Comparison of ENCODE assay signal across 10 mouse cellular contexts in genomic region chr11:17951336-17951735, GRCm38 (mm10). TPM values are rescaled to one million over a fixed set of nuclear protein-coding genes. Genes with fewer than 3 reads are reported as not detected.
DNase-seq lines count a peak whose midpoint lies in the region; ATAC-seq and TF ChIP-seq lines count a peak whose summit lies in the region.
"Had no signal": no experiment of that assay in that cellular context is flagged by ENCODE, and none has a peak within 500 bp of the region (broad histone marks: within the 10 kb centered on the region; RNA-seq: fewer than 3 reads in every experiment).

No protein-coding gene starts in this region.

- H3K27me3 ChIP-seq in forebrain, embryonic 14.5 days (replicated peaks; ENCODE audit: control insufficient read depth, insufficient read depth, low read length) = no peaks in the 10 kb centered on the region
- no peaks in the 10 kb centered on the region for H3K27me3 ChIP-seq in forebrain, embryonic 12.5 days
- H3K27me3 ChIP-seq in forebrain, postnatal 0 days (ENCODE audit: insufficient read depth, low read length) = no peaks in the 10 kb centered on the region
- no peaks in the 10 kb centered on the region for H3K27me3 ChIP-seq in limb, embryonic 10.5 days (ENCODE audit: low read depth, poor library complexity, severe bottlenecking)
- no peaks in the 10 kb centered on the region for H3K27me3 ChIP-seq in intestine, embryonic 16.5 days (replicated peaks; ENCODE audit: control insufficient read depth, insufficient read depth, low read length)
- H3K27me3 ChIP-seq: limb, embryonic 13.5 days had no signal

- no peak for TF ChIP-seq CTCF in forebrain, postnatal 0 days (IDR thresholded peaks at IDR 0.05; ENCODE audit: low read depth)

- DNase-seq in forebrain, embryonic 14.5 days (ENCODE audit: low spot score) = peak; percentile 89
- DNase-seq in brain, adult 2 months (ENCODE audit: low read depth, low spot score) = peak; percentile 26
- peak; percentile 72 for DNase-seq in forebrain, postnatal 0 days
- peak; percentile 39 to 77 for DNase-seq in left cerebral cortex, postnatal 10 days (ENCODE audit: extremely low spot score in 1 of 2, low spot score in 2 of 2)
- no peak for DNase-seq in kidney, postnatal 14 days
- DNase-seq in limb, embryonic 10.5 days (ENCODE audit: low spot score) = no peak
- DNase-seq: heart, postnatal 4 days had no signal

- ATAC-seq in forebrain, embryonic 14.5 days = peak; percentile 17
- no peak for ATAC-seq in forebrain, embryonic 12.5 days (ENCODE audit: low FRiP score)
- no peak for ATAC-seq in forebrain, postnatal 0 days
- ATAC-seq in intestine, embryonic 16.5 days = no peak

- H3K4me3 ChIP-seq in forebrain, embryonic 14.5 days (ENCODE audit: low read depth, low read length) = no peak overlapping the region
- no peak overlapping the region for H3K4me3 ChIP-seq in forebrain, embryonic 12.5 days (replicated peaks)
- H3K4me3 ChIP-seq in forebrain, postnatal 0 days (ENCODE audit: low read depth, low read length) = no peak overlapping the region
- no peak overlapping the region for H3K4me3 ChIP-seq in limb, embryonic 10.5 days
- H3K4me3 ChIP-seq in intestine, embryonic 16.5 days (ENCODE audit: low read length) = no peak overlapping the region
- H3K4me3 ChIP-seq: limb, embryonic 13.5 days had no signal

- H3K4me2 ChIP-seq in forebrain, embryonic 14.5 days (ENCODE audit: low read length) = peak overlapping the region; percentile 10; the same call in 1 of the 2 replicates
- no peak overlapping the region for H3K4me2 ChIP-seq in forebrain, embryonic 12.5 days
- 0 out of 2 replicates have a peak overlapping the region, but pooled peaks have one; percentile 8 for H3K4me2 ChIP-seq in forebrain, postnatal 0 days (ENCODE audit: low read depth)
- H3K4me2 ChIP-seq in intestine, embryonic 16.5 days (ENCODE audit: low read depth, low read length) = no peak overlapping the region
- H3K4me2 ChIP-seq: limb, embryonic 13.5 days had no signal

- 0 out of 2 replicates have a peak overlapping the region, but pooled peaks have one; percentile 29 for H3K9ac ChIP-seq in forebrain, embryonic 14.5 days (ENCODE audit: low read length)
- no peak overlapping the region for H3K9ac ChIP-seq in forebrain, embryonic 12.5 days
- no peak overlapping the region for H3K9ac ChIP-seq in forebrain, postnatal 0 days
- H3K9ac ChIP-seq in intestine, embryonic 16.5 days (ENCODE audit: low read depth, low read length) = no peak overlapping the region
- H3K9ac ChIP-seq: limb, embryonic 13.5 days had no signal

- H3K36me3 ChIP-seq in forebrain, embryonic 14.5 days (ENCODE audit: control insufficient read depth, insufficient read depth, low read length) = peaks cover 28% of the 10 kb centered on the region
- peaks cover 24% of the 10 kb centered on the region for H3K36me3 ChIP-seq in forebrain, embryonic 12.5 days (replicated peaks)
- peaks cover 8% of the 10 kb centered on the region; the same call in 1 of the 2 replicates for H3K36me3 ChIP-seq in forebrain, postnatal 0 days (ENCODE audit: insufficient read depth)
- peaks cover 57% of the 10 kb centered on the region for H3K36me3 ChIP-seq in limb, embryonic 10.5 days
- peaks cover 13% of the 10 kb centered on the region for H3K36me3 ChIP-seq in intestine, embryonic 16.5 days (ENCODE audit: control insufficient read depth, insufficient read depth, low read length)

- WGBS in forebrain, embryonic 14.5 days = 30% methylated on average over 3 of the region's 3 CpGs
- 78% methylated on average over 3 of the region's 3 CpGs for WGBS in forebrain, embryonic 12.5 days
- 37% methylated on average over 3 of the region's 3 CpGs for WGBS in forebrain, postnatal 0 days
- 96% methylated on average over 3 of the region's 3 CpGs for WGBS in limb, embryonic 10.5 days
- WGBS in intestine, embryonic 16.5 days = 87% methylated on average over 3 of the region's 3 CpGs

- H3K4me1 ChIP-seq in forebrain, embryonic 14.5 days (ENCODE audit: control insufficient read depth, insufficient read depth, low read length) = peaks cover 8% of the 10 kb centered on the region
- peaks cover 6% of the 10 kb centered on the region; the same call in 1 of the 2 replicates for H3K4me1 ChIP-seq in forebrain, embryonic 12.5 days
- peaks cover 8% of the 10 kb centered on the region; the same call in 1 of the 2 replicates for H3K4me1 ChIP-seq in forebrain, postnatal 0 days (ENCODE audit: insufficient read depth)
- H3K4me1 ChIP-seq in limb, embryonic 10.5 days = no peaks in the 10 kb centered on the region
- H3K4me1 ChIP-seq in intestine, embryonic 16.5 days (ENCODE audit: control insufficient read depth, insufficient read depth, low read length) = no peaks in the 10 kb centered on the region

- H3K9me3 ChIP-seq in forebrain, embryonic 14.5 days (replicated peaks; ENCODE audit: control insufficient read depth, low read length) = no peaks in the 10 kb centered on the region
- no peaks in the 10 kb centered on the region for H3K9me3 ChIP-seq in forebrain, embryonic 12.5 days
- no peaks in the 10 kb centered on the region for H3K9me3 ChIP-seq in forebrain, postnatal 0 days (ENCODE audit: low read length)
- H3K9me3 ChIP-seq in limb, embryonic 10.5 days (replicated peaks) = no peaks in the 10 kb centered on the region
- H3K9me3 ChIP-seq in intestine, embryonic 16.5 days (ENCODE audit: control insufficient read depth, low read length) = no peaks in the 10 kb centered on the region
- H3K9me3 ChIP-seq: limb, embryonic 13.5 days had no signal

- intact Hi-C loops in left cerebral cortex, postnatal 10 days (cut with DNase I) = no loop called here

- no peak overlapping the region for H3K27ac ChIP-seq in forebrain, embryonic 14.5 days (ENCODE audit: low read depth, low read length)
- no peak overlapping the region for H3K27ac ChIP-seq in forebrain, embryonic 12.5 days
- no peak overlapping the region for H3K27ac ChIP-seq in forebrain, postnatal 0 days (ENCODE audit: low read depth, low read length)
- no peak overlapping the region for H3K27ac ChIP-seq in limb, embryonic 10.5 days
- H3K27ac ChIP-seq in intestine, embryonic 16.5 days (ENCODE audit: low read length) = no peak overlapping the region
- H3K27ac ChIP-seq: limb, embryonic 13.5 days had no signal

RNA-seq across cellular contexts. Expression of gene Etaa1, which starts 2.3 kb away (rescaled TPM):
- 11.1 and 11.7 TPM in 2 replicates for polyA plus RNA-seq in forebrain, embryonic 14.5 days (2014; fragmentation: Nextera tagmentation; extraction: Ambion mirVana)
- polyA plus RNA-seq in forebrain, embryonic 12.5 days (2016; fragmentation: Nextera tagmentation; extraction: Ambion mirVana) = 16.4 and 16.9 TPM in 2 replicates
- 4.9 and 6.3 TPM in 2 replicates for total RNA-seq in forebrain, postnatal 0 days (2014; rRNA removed)
- 4.9 and 5.7 TPM in 2 replicates for polyA plus RNA-seq in forebrain, postnatal 0 days (2015; fragmentation: Nextera tagmentation; extraction: Ambion mirVana)
- 1 to 10 TPM; 7.5 to 7.6 TPM for total RNA-seq in left cerebral cortex, postnatal 10 days (2021)
- polyA plus RNA-seq in limb, embryonic 10.5 days (2016; fragmentation: Nextera tagmentation; extraction: Ambion mirVana) = 13.8 and 15.1 TPM in 2 replicates
- 7.0 and 7.4 TPM in 2 replicates for polyA plus RNA-seq in intestine, embryonic 16.5 days (2015; fragmentation: Nextera tagmentation; extraction: Ambion mirVana)

Comparison
In these comparisons a context has a peak if more than half of its experiments do, and no peak if none do; other contexts are left out.
1. H3K4me2 ChIP-seq: peak in forebrain, embryonic 14.5 days (single experiment) and forebrain, postnatal 0 days (single experiment); none in forebrain, embryonic 12.5 days (single experiment) and intestine, embryonic 16.5 days (single experiment).
2. DNase-seq: peak in forebrain, embryonic 14.5 days (single experiment), brain, adult 2 months (single experiment), forebrain, postnatal 0 days (single experiment) and left cerebral cortex, postnatal 10 days (2 of 2); none in kidney, postnatal 14 days (single experiment) and limb, embryonic 10.5 days (single experiment).